Mouse (Mus musculus) lung, embryonic 16.5 days (tissue): ENCODE results near the gene Pithd1. TPM values are rescaled to one million over a fixed set of nuclear protein-coding genes. Genes with fewer than 3 reads are reported as not detected.

ENCODE experiments used
- ATAC-seq: fragments of 200-750 bp; cut with Nextera tagmentation; 2 replicates; pipeline ENCODE4 v1.8.0; 2017; ENCODE audit warnings: low read depth, mild to moderate bottlenecking, moderate library complexity
- H3K27ac ChIP-seq: fragments of 300-500 bp; sonication (generic); 2 replicates; pipeline ENCODE4 v1.5.1; 2014; ENCODE audit warnings: mild to moderate bottlenecking, control low read depth, low read length
- H3K27me3 ChIP-seq: fragments of 300-500 bp; sonication (generic); 2 replicates; pipeline ENCODE4 v1.6.1; 2014; ENCODE audit warnings: low read depth, low read length, mixed read lengths; ENCODE audit not compliant: control insufficient read depth, insufficient read depth
- H3K36me3 ChIP-seq: fragments of 300-500 bp; sonication (generic); 2 replicates; pipeline ENCODE4 v1.6.1; 2014; ENCODE audit warnings: low read length; ENCODE audit not compliant: control insufficient read depth, insufficient read depth
- H3K4me1 ChIP-seq: fragments of 300-500 bp; sonication (generic); replicated peaks from 2 replicates; pipeline ENCODE4 v1.6.1; 2014; ENCODE audit warnings: low read length, mixed read lengths; ENCODE audit not compliant: control insufficient read depth, insufficient read depth
- H3K4me2 ChIP-seq: fragments of 300-500 bp; sonication (generic); 2 replicates; pipeline ENCODE4 v1.6.1; 2014; ENCODE audit warnings: low read depth, low read length, control low read depth
- H3K4me3 ChIP-seq: fragments of 300-500 bp; sonication (generic); 2 replicates; pipeline ENCODE4 v1.5.1; 2014; ENCODE audit warnings: mild to moderate bottlenecking, low read length, control low read depth
- H3K9ac ChIP-seq: fragments of 300-500 bp; sonication (generic); 2 replicates; pipeline ENCODE4 v1.6.1; 2014; ENCODE audit warnings: low read length, control low read depth
- H3K9me3 ChIP-seq: fragments of 300-500 bp; sonication (generic); 2 replicates; pipeline ENCODE4 v1.6.1; 2016; ENCODE audit warnings: low read length; ENCODE audit not compliant: control insufficient read depth
- WGBS: fragments of 180-500 bp; shearing (Covaris S2); extraction: QIAGEN DNeasy Blood & Tissue Kit; methylation state at CpG from one replicate; pipeline ENCODE4 v1.1.7; 2014; 5-methylcytosine and 5-hydroxymethylcytosine counted together
- polyA plus RNA-seq: library from polyadenylated mRNA; unstranded; fragments of >200 nt; fragmentation: Nextera tagmentation; extraction: Ambion mirVana; gene quantifications from 2 replicates; pipeline ENCODE4 v1.2.1, GENCODE M21; 2015

Pithd1 gene
- polyA plus RNA-seq, 1 experiment from 2014 or later: 49.3 TPM

- Histone ChIP-seq H3K9ac (no peak overlapping the region), H3K4me1 (no peaks in the 10 kb centered on the region), H3K9me3 (no peaks in the 10 kb centered on the region), H3K4me2 (no peak overlapping the region), H3K27me3 (no peaks in the 10 kb centered on the region), H3K4me3 (no peak overlapping the region), H3K36me3 (peaks cover 4% of the 10 kb centered on the region; the same call in 1 of the 2 replicates), H3K27ac (no peak overlapping the region)
- 94% methylated on average over 8 of the region's 8 CpGs for WGBS
- ATAC-seq: no peak
Observed at GRCm38 (mm10) chr4:135930239-135930638, 56.8 kb downstream of the Pithd1 start.

GRCm38 (mm10) chr4:135929828-135930227 is 57.2 kb downstream of the Pithd1 start:
- ATAC-seq: no peak
- H3K27me3 ChIP-seq: no peaks in the 10 kb centered on the region
- no peaks in the 10 kb centered on the region for H3K9me3 ChIP-seq
- 84% methylated on average over 9 of the region's 9 CpGs for WGBS
- no peak overlapping the region for H3K4me2 ChIP-seq
- H3K36me3 ChIP-seq: peaks cover 4% of the 10 kb centered on the region; the same call in 1 of the 2 replicates
- H3K4me1 ChIP-seq: no peaks in the 10 kb centered on the region
- no peak overlapping the region for H3K27ac ChIP-seq
- no peak overlapping the region for H3K4me3 ChIP-seq
- H3K9ac ChIP-seq: no peak overlapping the region

- Histone ChIP-seq H3K4me1 (no peaks in the 10 kb centered on the region), H3K9me3 (no peaks in the 10 kb centered on the region), H3K27me3 (no peaks in the 10 kb centered on the region), H3K27ac (no peak overlapping the region), H3K4me3 (no peak overlapping the region), H3K36me3 (peaks cover under 1% of the 10 kb centered on the region; the same call in 1 of the 2 replicates), H3K9ac (no peak overlapping the region), H3K4me2 (no peak overlapping the region)
- WGBS: 90% methylated on average over 5 of the region's 5 CpGs
- ATAC-seq: no peak
Observed at GRCm38 (mm10) chr4:135929405-135929804, 57.7 kb downstream of the Pithd1 start.

- no peak for ATAC-seq
- Histone ChIP-seq H3K9ac (no peak overlapping the region), H3K36me3 (no peaks in the 10 kb centered on the region; the same call in 1 of the 2 replicates), H3K4me1 (no peaks in the 10 kb centered on the region), H3K27me3 (no peaks in the 10 kb centered on the region), H3K4me2 (no peak overlapping the region), H3K4me3 (no peak overlapping the region), H3K27ac (no peak overlapping the region), H3K9me3 (no peaks in the 10 kb centered on the region)
- 88% methylated on average over 9 of the region's 9 CpGs for WGBS
Observed at GRCm38 (mm10) chr4:135928376-135928775, 58.7 kb downstream of the Pithd1 start.

- no peak for ATAC-seq
- Histone ChIP-seq H3K9me3 (no peaks in the 10 kb centered on the region), H3K9ac (no peak overlapping the region), H3K4me3 (no peak overlapping the region), H3K36me3 (no peaks in the 10 kb centered on the region; the same call in 1 of the 2 replicates), H3K4me1 (peaks cover 2% of the 10 kb centered on the region; the same call in 1 of the 2 replicates), H3K27ac (no peak overlapping the region), H3K4me2 (no peak overlapping the region), H3K27me3 (no peaks in the 10 kb centered on the region)
- WGBS: 81% methylated on average over 3 of the region's 3 CpGs
Observed at GRCm38 (mm10) chr4:135926861-135927260, 60.2 kb downstream of the Pithd1 start.

GRCm38 (mm10) chr4:135926195-135926808 is 60.8 kb downstream of the Pithd1 start:
- H3K4me1 ChIP-seq: peaks cover 7% of the 10 kb centered on the region
- H3K9ac ChIP-seq: no peak overlapping the region
- no peaks in the 10 kb centered on the region for H3K27me3 ChIP-seq
- 75% methylated on average over 10 of the region's 10 CpGs for WGBS
- no peak overlapping the region for H3K27ac ChIP-seq
- H3K4me3 ChIP-seq: no peak overlapping the region
- no peak for ATAC-seq
- H3K9me3 ChIP-seq: no peaks in the 10 kb centered on the region
- H3K36me3 ChIP-seq: no peaks in the 10 kb centered on the region; the same call in 1 of the 2 replicates
- H3K4me2 ChIP-seq: no peak overlapping the region

Other genes starting within 250 kb of the Pithd1 start
- gene Myom3, start 227.5 kb downstream of the Pithd1 start, polyA plus RNA-seq: 1.0 and 1.2 TPM in 2 replicates
- gene Srsf10, start 131.5 kb downstream of the Pithd1 start, polyA plus RNA-seq: 245 and 264 TPM in 2 replicates
- 217 and 224 TPM in 2 replicates for gene Pnrc2, start 113.4 kb downstream of the Pithd1 start, polyA plus RNA-seq
- 1.3 TPM in 2 replicates for gene Cnr2, start 91.9 kb downstream of the Pithd1 start, polyA plus RNA-seq
- gene Fuca1, start 66.5 kb downstream of the Pithd1 start, polyA plus RNA-seq: 76.4 and 94.8 TPM in 2 replicates
- gene Hmgcl, start 40.8 kb downstream of the Pithd1 start, polyA plus RNA-seq: 73.0 and 76.9 TPM in 2 replicates
- gene Gale, start 23.5 kb downstream of the Pithd1 start, polyA plus RNA-seq: 41.7 and 48.4 TPM in 2 replicates
- gene Lypla2, start 14.6 kb downstream of the Pithd1 start, polyA plus RNA-seq: 110 and 113 TPM in 2 replicates
- 40.8 and 41.0 TPM in 2 replicates for gene Eloa, start 34.5 kb upstream of the Pithd1 start, polyA plus RNA-seq
- gene Rpl11, start 66.2 kb upstream of the Pithd1 start, polyA plus RNA-seq: 458 and 506 TPM in 2 replicates
- 560 and 561 TPM in 2 replicates for gene Id3, start 156.2 kb upstream of the Pithd1 start, polyA plus RNA-seq
- gene E2f2, start 185.1 kb upstream of the Pithd1 start, polyA plus RNA-seq: 18.4 and 18.8 TPM in 2 replicates
- 8.2 and 9.1 TPM in 2 replicates for gene Asap3, start 219.1 kb upstream of the Pithd1 start, polyA plus RNA-seq